Mouse (Mus musculus): Measurements from ENCODE around the gene Grk4. TPM values are rescaled to one million over a fixed set of nuclear protein-coding genes. Genes with fewer than 3 reads are reported as not detected.

The Grk4 gene
- total RNA-seq (2015) (1.1 and 1.2 TPM in 2 replicates), total RNA-seq (2017) (0.41 and 1.1 TPM in 2 replicates)

DNA sequence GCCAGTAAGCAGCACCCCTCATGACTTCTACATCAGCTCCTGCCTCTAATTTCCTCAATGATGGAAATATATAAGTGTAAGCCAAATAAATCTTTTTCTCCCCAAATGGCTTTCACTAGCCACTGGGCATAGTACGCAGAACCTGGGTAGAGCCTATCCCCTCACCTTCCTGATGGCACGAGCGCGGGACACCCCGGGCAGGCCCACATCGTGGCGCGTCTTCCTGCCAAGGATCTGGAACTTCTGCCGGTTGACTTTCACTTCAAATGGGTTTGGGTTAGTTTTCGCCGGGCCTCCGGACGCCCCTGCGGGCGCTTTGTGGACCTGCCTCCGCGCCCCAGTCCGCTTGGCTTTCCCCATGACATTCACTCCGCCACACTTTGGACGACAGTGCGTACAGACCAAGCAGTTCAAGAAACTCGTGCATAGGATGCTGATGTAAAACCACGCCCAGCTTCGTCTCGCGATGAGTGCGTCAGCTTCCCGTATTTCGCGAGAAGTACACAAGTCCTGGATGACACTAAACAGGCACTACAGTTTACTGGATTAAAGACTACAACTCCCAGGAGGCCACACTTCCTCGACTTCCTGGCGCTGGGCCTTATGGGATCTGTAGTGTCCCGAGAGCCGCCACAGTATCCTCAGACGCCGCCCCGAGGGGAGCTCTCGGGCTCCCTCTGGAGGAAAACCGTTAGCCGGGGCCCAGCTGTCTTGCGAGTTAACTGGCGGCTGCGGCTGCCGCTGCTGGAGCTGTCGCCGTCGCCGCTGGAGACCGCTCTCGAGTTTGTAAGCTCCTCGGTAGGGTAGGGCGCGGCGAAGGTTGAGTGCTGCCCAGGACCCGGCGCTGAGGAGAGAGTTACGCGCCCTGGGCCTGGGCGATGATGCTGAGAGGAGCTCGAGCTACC, at the start of gene Grk4, which contains the start of gene Nop14:
TSS of gene Grk4 (plus strand) at position 694 of the 905 bp plus-strand sequence.
TSS of gene Nop14 (minus strand) at position 463 of the 905 bp plus-strand sequence.
- ATAC-seq (replicated peaks; ENCODE audit: poor library complexity) = peak; percentile 93

DNA sequence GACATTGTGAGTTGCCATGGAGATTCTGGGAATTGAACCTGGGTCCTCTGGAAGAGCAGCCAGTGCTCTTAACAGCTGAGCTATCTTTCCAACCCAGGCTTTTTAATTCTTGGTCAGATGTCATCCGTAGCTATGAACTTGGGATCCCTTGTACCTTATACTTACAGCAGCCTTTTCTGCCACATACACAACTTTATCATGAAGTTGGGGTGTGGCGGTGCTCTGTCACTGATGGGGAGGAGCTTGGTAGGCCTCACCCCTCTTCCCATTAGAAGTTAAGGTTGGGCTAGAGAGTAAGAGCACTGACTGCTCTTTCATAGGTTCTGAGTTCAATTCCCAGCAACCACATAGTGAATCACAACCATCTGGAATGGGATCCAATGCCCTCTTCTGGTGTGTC, 27.2 kb upstream of the Grk4 start:
- ATAC-seq (replicated peaks; ENCODE audit: poor library complexity) = peak; percentile 30; the same call in 1 of the 2 replicates

DNA sequence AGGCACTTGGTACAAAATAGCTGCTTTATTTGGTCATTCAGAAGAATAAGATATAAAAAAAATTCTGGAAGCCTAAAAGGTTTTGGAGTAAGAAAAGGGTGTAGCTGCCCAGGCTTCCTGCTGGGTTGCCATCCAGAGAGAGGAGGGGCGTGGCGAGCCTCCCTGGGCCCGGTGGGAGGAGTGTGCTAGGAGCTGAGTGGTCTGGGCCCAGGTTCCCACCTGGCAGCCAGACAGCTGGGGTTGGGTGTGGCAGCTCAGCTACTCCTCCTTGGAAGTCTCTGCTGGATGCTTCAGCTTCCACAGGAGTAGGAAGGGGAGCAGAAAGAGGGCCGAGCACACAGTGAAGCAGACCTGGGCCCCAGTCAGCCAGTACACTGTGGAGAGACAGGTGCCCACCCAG, 26.5 kb upstream of the Grk4 start:
- no peak for ATAC-seq (replicated peaks; ENCODE audit: poor library complexity)

DNA sequence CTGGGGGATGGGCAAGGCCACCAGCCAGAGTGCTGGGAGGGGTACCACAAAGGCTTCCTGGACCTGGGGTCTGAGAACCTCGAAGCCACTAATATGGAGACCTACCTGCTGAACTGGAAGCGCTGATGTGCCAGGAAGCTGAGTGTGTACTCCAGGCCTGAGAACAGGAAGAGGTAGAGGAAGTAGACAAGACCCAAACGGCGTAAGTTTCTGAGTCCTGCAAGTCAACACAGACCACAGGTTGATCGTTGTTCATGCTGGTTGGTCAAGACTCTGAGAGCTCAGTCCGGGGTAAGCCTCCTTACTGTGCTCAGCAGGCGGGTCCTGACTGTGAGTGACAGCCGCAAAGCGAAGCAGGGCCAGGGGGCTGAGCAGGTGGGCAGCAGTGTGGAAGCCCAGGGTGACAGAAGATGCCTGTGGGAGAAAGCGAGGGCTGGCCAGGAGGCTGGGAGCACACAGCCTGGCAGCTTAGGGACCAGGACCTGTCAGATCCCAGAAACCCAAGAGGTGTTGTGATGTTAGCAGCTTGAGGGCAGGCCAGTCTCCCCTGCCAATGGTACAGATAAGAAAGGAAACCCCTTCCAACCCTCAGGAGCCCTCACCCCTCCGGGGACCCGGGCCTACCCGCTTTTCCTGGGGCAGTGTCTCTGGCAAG, 25.3 kb upstream of the Grk4 start:
- peak; percentile 17 for ATAC-seq (replicated peaks; ENCODE audit: poor library complexity)

DNA sequence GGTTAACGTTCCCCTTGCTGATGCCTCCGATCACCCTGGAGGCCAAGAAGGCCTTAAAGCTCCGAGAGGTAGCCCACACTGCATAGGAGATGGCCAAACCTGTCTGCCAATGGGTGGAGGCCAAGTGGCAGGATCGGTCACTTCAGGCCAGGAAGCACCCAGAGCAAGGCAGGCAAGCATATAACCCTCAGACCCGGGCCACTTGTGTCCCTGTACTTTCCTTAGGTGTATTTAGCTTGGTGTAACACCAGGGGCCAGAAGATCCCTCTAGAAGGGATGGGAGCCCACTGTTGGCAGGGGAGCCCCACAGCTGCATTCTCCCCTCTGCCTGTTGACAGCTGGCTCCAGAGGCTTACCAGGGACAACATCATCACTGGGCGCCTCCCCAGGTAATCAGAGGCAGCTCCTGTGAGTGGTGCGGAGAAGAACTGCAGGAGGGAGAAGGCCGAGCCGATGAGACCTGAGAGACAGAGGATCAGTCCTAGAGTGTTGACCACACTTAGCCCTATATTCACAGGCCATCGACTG, 24.4 kb upstream of the Grk4 start:
- no peak for ATAC-seq (replicated peaks; ENCODE audit: poor library complexity)

DNA sequence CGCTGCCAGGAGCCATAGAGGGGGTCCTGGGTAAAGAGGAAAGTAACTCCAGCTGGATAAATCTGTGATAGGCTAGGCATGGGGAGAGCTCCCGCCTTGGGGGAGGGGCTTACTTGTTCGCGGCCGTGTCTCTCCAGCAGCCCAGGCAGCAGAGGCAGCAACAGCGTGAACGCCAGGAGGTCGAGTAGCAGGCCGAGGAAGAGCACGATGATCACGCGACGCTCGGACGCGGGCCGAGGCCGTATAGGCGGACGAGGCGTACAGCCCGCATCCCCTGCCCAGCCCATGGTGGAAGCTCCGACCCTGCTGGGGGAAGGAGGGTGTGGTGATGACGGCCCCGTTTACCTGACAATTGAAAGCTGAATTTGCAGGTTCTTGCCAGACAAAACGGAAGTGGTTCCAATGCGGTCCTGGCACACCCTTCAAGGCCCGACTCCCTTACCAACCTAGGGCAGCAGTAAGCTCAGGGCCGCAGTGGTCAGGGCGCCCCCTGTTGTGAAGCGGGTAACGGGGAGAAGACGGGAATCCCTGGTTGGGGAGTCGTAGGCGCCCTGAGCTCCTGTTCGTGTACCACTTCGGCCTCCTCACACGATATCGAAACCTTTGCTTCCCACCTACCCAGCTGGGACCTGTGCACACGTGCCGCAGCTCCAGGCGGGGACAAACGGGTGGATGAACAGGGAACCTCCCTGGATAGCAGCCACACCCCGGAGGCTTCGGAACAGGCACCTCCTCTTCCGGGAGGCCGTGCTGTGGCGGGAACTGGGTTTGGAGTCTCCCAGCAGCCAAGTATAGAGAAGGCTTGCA, 23.5 kb upstream of the Grk4 start, which contains the start of gene Mfsd10:
TSS of gene Mfsd10 (minus strand) at position 732 of the 807 bp plus-strand sequence.
- ATAC-seq (replicated peaks; ENCODE audit: poor library complexity) = peak; percentile 77

DNA sequence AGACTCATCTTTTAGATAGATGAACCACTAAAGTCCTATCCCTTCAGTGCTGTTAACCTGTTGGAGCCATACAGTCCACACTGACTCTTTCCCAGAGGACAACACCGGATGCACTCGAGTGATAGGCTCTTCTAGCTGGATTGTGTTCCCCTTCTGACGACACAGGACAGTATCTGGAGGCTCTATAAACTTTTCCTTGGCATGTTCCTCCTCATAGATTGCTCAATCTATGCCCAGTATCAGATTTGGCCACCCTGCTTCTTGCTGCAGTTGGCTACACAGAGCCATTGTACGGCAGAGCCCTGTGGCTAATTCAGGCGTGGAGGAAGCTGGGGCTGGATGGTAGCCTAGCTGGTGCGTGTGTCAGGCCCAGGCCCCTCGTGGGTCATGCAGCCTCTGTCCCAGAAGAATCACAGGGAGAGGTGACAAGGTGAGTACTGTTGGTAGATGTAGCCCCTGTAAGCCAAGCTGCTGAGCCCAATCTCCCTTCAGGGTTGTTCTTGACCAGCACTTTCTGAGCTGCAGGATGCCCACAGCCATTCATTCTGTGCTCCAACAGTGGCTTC, 22.5 kb upstream of the Grk4 start:
- ATAC-seq (replicated peaks; ENCODE audit: poor library complexity) = 0 out of 2 replicates have a peak, but pooled peaks have one; percentile 4

DNA sequence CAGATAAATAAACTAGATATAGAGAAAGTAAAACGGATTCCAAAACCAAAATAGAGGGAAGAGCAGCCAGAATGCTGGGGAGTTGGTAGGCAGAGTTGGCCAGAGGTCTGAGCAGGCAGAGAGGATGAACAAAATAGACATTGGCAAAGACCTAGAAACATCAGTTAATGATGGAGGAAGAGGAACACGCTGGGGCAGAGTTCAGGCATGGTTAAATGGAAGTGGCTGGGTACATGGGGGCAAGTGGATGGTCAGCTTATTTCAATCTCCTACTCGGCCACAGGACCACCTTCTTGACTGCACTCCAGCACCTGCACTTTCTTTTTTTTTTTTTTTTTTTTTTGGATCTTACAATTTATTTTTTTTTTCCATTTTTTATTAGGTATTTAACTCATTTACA, 18.2 kb upstream of the Grk4 start:
- ATAC-seq (replicated peaks; ENCODE audit: poor library complexity) = no peak

DNA sequence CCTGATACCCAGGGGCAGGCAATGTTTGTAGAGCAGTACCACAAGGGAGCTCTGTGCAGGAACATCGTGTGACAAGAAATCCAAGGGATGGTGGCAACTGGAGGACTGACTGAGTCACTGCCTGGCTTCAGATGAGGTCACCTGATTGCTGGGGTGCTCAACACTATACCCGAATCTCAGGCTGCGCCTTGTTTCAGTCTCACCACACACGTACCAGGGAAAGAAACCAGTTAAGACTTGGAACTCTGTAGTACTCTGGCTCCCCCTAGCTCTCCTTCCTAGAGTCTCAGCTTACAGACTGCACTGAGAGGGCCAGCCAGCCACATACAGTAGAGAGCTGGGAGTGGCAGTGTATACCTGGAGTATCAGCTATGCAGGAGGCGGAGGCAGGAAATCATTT, 17.2 kb upstream of the Grk4 start:
- peak; percentile 92 for ATAC-seq (replicated peaks; ENCODE audit: poor library complexity)

DNA sequence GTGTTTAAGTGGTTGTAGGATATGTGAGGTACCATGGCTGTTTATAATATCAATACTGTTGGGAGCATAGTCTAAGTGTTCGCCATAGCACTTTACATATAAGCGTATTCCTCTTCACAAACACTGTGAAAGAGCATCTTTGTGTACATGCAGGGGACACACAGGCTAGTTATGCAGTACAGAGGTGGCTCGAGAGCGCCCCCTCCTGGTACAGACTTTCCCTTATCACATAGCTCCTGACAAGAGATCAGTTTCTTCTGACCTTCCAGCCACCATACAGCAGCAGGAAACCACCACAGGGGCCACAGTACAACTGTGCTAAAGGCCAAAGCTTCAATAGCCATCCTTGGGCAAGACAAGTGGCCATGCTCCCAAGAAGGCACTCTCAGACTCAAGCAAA, 12.6 kb upstream of the Grk4 start:
- peak; percentile 72 for ATAC-seq (replicated peaks; ENCODE audit: poor library complexity)

DNA sequence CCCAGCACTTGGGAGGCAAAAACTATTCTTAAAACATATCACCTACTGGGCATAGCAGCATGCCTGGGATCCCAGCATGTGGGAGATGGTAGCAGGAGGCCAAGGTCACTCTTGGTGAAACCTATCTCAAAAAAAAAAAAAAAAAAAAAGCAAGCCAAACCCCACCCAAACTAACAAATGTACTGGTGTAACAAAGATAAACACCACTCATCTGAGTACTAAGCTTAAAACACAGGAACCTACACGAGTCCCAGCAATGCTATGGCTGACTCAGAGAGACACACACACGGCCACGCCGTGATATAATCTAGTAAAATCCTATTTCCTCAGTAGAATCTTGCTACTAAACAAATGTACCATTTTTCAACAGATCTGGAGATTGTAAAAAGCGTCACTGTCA, 7.2 kb upstream of the Grk4 start:
- peak; percentile 74 for ATAC-seq (replicated peaks; ENCODE audit: poor library complexity)

DNA sequence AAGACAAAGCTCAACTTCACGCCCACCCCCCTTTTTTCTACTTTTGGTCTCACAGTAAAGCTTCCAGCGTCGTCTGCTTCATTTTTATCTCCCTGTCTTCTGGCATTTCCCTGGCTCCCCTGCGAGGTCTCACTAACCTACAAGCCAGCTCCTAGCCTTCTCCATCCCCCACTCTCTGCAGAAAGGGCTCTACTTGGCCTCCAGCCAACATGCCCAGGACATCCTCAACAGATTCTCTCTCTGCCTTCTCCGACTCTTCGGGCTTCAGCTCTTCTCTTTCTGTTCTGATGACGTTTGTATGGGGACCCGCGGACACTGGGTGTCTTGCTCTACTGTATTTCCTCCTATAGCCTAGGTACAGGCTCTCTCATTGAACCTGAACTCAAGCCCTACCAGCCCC, 5.3 kb upstream of the Grk4 start:
- ATAC-seq (replicated peaks; ENCODE audit: poor library complexity) = no peak

DNA sequence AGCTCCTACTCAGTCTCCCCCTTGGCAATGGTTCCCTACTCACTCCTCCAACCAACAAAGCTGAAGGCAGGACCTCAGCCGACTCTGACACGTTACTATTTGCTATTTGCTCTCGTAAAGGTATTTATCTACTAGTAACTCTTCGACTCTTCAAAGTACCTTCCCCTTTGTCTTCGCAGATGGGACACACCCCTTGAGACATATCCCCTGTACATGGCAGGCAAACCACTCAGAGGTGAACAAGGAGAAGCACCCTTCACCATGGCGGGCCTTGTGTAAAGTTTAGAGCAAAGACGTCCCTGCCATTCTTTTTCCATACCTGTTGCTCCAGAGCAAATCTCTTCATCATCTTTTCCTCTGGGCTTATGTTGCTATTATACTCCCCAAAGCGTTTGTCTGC, 2.6 kb upstream of the Grk4 start:
- no peak for ATAC-seq (replicated peaks; ENCODE audit: poor library complexity)

DNA sequence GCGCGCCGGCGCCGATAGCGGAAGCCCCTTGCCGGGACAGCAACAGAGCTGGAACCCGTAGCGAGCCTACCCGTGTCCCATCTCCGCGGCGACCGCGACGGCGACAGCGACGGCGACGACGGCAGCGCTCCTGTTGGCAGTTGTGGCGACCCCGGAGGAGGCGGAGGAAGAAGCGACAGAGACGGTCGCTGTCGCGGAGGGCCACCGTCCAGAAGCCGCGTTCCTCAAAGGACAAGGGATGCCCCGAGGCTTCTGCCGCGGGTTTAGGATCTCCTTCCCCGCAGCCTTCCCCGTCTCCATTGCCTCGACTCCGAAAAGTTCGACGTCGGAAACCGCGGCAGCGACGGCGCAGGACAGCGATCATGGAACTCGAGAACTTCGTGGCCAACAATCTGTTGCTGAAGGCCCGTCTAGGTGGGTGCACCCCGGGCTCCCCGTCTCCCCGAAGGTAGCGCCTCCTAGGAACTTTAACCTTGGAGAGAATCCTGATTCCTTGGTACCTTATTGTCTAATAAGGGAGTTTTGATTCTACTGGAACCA, 482 bp downstream of the Grk4 start:
- ATAC-seq (replicated peaks; ENCODE audit: poor library complexity) = peak; percentile 0; the same call in 1 of the 2 replicates

DNA sequence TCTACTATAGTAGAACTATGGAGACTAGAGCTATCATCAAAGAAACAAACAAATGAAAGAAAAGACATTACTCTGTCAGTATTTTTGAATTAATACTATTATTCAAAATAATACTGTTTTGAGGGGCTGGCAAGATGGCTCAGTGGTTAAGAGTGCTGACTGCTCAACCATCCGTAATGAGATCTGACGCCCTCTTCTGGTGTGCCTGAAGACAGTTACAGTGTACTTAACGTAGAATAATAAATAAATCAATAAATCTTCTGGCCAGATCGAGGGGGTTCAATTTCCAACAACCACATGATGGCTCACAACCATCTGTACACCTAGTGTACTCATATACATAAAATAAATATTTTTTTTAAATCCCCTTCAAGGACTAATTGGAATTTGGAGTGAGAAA, 1.7 kb downstream of the Grk4 start:
- no peak for ATAC-seq (replicated peaks; ENCODE audit: poor library complexity)

DNA sequence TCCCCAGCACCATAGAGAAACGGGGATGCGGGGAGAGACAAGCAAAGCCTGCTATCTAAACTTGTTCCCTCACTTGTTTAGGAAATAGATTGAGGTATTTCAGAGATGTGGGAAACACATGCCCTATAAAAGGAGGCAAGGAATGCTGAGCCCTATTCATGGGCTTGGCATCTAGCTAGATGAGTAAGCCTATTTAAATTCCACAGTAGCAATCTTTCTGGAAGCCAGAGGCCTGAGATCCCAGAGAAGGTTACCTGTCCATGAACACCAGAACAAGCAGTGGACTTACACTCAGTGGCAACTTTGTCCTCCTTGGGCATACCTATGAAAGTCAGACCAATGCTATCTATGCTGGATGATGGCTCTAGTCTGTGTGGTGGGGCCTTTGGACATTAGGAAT, 3.1 kb downstream of the Grk4 start:
- no peak for ATAC-seq (replicated peaks; ENCODE audit: poor library complexity)

DNA sequence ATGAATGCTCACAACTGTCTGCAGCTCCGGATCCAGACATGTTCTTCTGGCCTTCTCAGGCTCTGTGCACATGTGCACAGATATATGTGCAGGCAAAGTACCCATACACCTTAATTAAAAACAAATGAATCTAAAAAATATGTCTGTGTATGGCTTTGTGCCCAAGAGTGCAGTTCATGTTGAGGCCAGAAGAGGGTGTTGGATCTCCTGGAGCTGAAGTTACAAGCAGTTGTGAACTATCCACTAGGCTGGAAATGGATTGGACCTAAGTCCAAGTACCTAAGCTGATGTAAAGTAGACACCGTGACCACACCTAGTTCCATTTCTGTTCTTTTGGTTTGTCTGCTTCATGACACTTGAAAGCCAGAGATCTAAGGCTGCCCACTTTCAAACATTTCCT, 9.3 kb downstream of the Grk4 start:
- 0 out of 2 replicates have a peak, but pooled peaks have one; percentile 23 for ATAC-seq (replicated peaks; ENCODE audit: poor library complexity)

DNA sequence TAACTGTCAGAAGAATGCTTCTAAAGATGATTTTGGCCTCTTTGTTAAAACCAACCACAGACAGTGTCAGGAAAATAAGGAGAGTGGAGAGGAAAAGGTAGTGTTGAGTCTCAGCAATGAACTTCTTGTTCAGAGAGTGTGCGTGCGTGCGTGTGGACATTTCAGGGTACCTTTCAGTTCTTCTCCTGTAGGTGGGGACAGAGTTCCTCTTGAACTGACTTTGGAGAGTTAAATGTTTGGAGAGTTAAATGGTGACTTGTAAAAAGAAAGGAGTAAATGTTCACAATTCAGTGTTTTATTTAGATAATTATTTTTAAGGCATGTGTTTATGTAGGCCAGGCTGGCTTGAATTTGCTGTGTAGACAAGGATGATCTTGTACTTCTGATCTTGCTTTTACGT, 10.1 kb downstream of the Grk4 start:
- peak; percentile 63 for ATAC-seq (replicated peaks; ENCODE audit: poor library complexity)

DNA sequence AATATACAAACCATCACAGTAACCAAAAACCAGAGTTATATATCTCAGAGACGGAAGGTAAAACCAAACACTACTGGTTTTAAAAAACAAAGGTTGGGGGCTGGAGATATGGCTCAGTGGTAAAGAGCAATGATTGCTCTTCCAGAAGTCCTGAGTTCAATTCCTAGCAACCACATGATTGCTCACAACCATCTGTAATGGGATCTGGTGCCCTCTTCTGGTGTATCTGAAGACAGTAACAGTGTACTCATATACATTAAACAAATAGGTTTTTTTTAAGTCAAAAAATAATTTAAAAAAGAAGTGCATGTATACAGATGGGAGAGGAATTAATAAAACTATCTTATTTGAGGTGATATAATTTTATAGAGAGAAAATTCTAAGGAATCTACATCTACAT, 29.7 kb downstream of the Grk4 start:
- ATAC-seq (replicated peaks; ENCODE audit: poor library complexity) = no peak

DNA sequence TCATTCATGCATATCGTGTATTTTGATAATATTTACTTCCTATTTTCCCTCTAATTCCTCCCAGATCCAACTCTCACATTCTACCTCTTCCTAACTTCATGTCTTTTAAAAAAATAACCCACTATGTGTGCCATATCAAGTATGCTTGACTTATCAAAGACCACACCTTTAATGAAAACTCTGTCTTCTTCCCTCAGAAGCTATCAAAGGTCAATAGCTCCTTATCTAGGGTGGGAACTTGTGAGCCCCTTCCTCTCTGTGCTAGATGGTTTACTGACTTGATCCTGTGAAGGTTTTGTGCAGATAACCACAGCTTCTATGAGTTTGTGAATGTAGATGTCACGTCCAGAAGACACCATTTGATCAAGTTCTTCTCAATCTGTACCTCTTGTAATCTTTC, 32.6 kb downstream of the Grk4 start:
- ATAC-seq (replicated peaks; ENCODE audit: poor library complexity) = no peak

Measured in megakaryocyte progenitor cell, adult 5-6 weeks (primary cell).